Mouse (Mus musculus) heart, embryonic 11.5 days (tissue): ENCODE data around the gene Gm20388. TPM values are rescaled to one million over a fixed set of nuclear protein-coding genes. Genes with fewer than 3 reads are reported as not detected.

Source experiments
- ATAC-seq: fragments of 200-750 bp; cut with Nextera tagmentation; replicated peaks from 2 replicates; pipeline ENCODE4 v1.8.0; 2017; ENCODE audit warnings: moderate library complexity; ENCODE audit not compliant: insufficient number of reproducible peaks, low FRiP score, low TSS enrichment
- H3K27ac ChIP-seq: fragments of 300-500 bp; sonication (generic); 2 replicates; pipeline ENCODE4 v1.5.1; 2014; ENCODE audit warnings: mild to moderate bottlenecking, low read depth, low read length
- H3K27me3 ChIP-seq: fragments of 300-500 bp; sonication (generic); 2 replicates; pipeline ENCODE4 v1.6.1; 2014; ENCODE audit warnings: mild to moderate bottlenecking, low read length, mixed read lengths; ENCODE audit not compliant: control insufficient read depth, insufficient read depth
- H3K36me3 ChIP-seq: fragments of 300-500 bp; sonication (generic); 2 replicates; pipeline ENCODE4 v1.6.1; 2014; ENCODE audit warnings: mild to moderate bottlenecking, low read length, moderate library complexity, mixed read lengths; ENCODE audit not compliant: control insufficient read depth, insufficient read depth
- H3K4me1 ChIP-seq: fragments of 300-500 bp; sonication (generic); 2 replicates; pipeline ENCODE4 v1.6.1; 2014; ENCODE audit warnings: low read length; ENCODE audit not compliant: control insufficient read depth, insufficient read depth
- H3K4me2 ChIP-seq: fragments of 300-500 bp; sonication (generic); 2 replicates; pipeline ENCODE4 v1.6.1; 2014; ENCODE audit warnings: mild to moderate bottlenecking, moderate library complexity
- H3K4me3 ChIP-seq: fragments of 300-500 bp; sonication (generic); 2 replicates; pipeline ENCODE4 v1.5.1; 2014; ENCODE audit warnings: low read depth, low read length
- H3K9ac ChIP-seq: fragments of 300-500 bp; sonication (generic); 2 replicates; pipeline ENCODE4 v1.6.1; 2014; ENCODE audit warnings: mild to moderate bottlenecking, low read depth, low read length, moderate library complexity
- H3K9me3 ChIP-seq: fragments of 300-500 bp; sonication (generic); replicated peaks from 2 replicates; pipeline ENCODE4 v1.6.1; 2016; ENCODE audit warnings: low read length; ENCODE audit not compliant: control insufficient read depth
- WGBS: fragments of 180-500 bp; shearing (Covaris S2); extraction: QIAGEN DNeasy Blood & Tissue Kit; methylation state at CpG from one replicate; pipeline ENCODE4 v1.1.7; 2014; ENCODE audit not compliant: insufficient replicate concordance; 5-methylcytosine and 5-hydroxymethylcytosine counted together
- polyA plus RNA-seq: library from polyadenylated mRNA; unstranded; fragments of >200 nt; fragmentation: Nextera tagmentation; extraction: Ambion mirVana; gene quantifications from 2 replicates; pipeline ENCODE4 v1.2.1, GENCODE M21; 2014

The Gm20388 gene
- polyA plus RNA-seq, 1 experiment from 2014 or later: 6.4 TPM

DNA sequence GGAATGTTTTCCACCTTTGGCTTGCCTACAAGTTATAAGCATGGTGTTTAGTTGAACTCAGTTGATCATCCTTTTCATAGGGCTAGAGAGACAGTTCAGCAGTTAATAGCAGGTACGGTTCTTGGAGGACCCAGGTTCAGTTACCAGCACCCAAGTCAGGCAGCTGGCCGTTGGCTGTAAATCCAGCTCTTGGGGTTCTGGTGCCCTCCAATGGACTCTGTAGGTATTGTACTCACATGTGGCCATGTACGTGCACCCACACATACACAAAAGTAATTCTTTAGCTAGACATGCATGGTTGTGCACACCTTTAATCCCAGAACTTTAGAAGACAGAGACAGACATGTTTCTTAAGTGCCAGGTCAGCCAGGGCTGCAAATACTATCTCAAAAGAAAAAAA lies 2478.7 kb downstream of the Gm20388 start:
- no peak overlapping the region for H3K27ac ChIP-seq
- no peak overlapping the region for H3K4me2 ChIP-seq
- H3K4me3 ChIP-seq: no peak overlapping the region
- no peaks in the 10 kb centered on the region for H3K27me3 ChIP-seq
- H3K9me3 ChIP-seq: no peaks in the 10 kb centered on the region; the same call in 1 of the 2 replicates
- no peak for ATAC-seq
- 94% methylated on average over 3 of the region's 3 CpGs for WGBS
- no peaks in the 10 kb centered on the region for H3K4me1 ChIP-seq
- no peak overlapping the region for H3K9ac ChIP-seq
- peaks cover 43% of the 10 kb centered on the region for H3K36me3 ChIP-seq

DNA sequence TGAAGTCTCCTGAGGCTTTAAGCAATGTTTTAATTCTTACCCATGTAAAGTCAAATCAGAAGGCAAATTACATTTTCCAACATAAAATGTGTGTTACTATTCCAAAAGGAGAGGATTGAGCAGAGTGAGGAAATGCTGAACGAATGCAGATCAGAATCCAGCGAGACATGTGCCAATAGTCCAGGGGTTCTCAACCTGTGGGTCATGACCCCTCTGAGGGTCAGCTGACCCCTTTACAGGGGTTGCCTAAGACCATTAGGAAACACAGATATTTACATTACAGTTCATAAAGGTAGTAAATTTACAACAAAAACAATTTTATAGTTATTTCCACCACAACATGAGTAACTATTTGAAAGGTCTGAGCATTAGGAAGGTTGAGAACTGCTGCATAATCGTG lies 2480.1 kb downstream of the Gm20388 start:
- Histone ChIP-seq H3K4me3 (no peak overlapping the region), H3K4me1 (no peaks in the 10 kb centered on the region), H3K9ac (no peak overlapping the region), H3K27ac (no peak overlapping the region), H3K36me3 (peaks cover 33% of the 10 kb centered on the region), H3K4me2 (no peak overlapping the region), H3K9me3 (no peaks in the 10 kb centered on the region; the same call in 1 of the 2 replicates), H3K27me3 (no peaks in the 10 kb centered on the region)
- 84% methylated on average over 3 of the region's 3 CpGs for WGBS
- no peak for ATAC-seq

DNA sequence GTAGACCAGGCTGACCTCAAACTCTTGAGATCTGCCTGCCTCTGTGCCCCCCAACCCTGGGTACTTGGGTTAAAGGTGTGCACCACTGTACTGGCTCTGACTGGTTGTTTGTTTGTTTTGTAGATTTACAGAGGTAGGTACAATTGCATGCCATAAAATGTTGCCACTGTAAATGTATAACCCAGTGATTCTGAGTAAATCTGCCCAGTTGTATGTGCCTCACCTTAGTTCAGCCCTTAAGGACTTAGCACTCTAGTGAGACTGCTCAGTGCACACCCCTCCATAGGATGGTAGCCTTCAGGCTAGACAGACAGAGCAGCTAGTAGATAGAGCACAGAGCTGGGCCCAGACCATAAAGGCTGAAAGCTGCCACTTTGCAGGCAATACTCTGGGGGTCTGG lies 2483.1 kb downstream of the Gm20388 start:
- Histone ChIP-seq H3K4me3 (no peak overlapping the region), H3K4me2 (no peak overlapping the region), H3K27ac (no peak overlapping the region), H3K9ac (no peak overlapping the region), H3K4me1 (no peaks in the 10 kb centered on the region), H3K36me3 (peaks cover 21% of the 10 kb centered on the region), H3K27me3 (no peaks in the 10 kb centered on the region), H3K9me3 (no peaks in the 10 kb centered on the region; the same call in 1 of the 2 replicates)
- no peak for ATAC-seq

DNA sequence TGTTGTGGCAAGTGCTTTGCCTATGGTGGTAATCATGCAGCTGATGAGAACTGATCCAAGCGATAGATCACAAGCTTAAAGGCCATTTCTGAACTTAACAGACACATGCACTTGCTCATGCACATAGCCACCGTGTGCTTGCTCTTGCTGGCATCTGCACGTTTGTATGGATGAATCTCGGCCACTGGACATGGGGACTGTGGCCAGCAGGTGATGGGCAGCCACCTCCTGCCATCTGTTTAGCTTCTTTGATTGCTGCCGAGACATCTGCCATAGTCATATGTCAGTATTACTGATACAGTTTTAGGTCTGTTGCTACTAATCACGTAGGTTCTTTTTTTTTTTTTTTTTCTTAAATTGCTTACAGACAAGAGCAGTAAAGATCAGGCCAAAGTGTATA lies 2484.7 kb downstream of the Gm20388 start:
- peaks cover 28% of the 10 kb centered on the region for H3K36me3 ChIP-seq
- H3K27me3 ChIP-seq: no peaks in the 10 kb centered on the region
- ATAC-seq: no peak
- no peak overlapping the region for H3K27ac ChIP-seq
- H3K4me3 ChIP-seq: no peak overlapping the region
- H3K9me3 ChIP-seq: no peaks in the 10 kb centered on the region
- no peak overlapping the region for H3K4me2 ChIP-seq
- 88% methylated on average over 6 of the region's 6 CpGs for whole genome bisulfite sequencing
- no peaks in the 10 kb centered on the region for H3K4me1 ChIP-seq
- no peak overlapping the region for H3K9ac ChIP-seq

DNA sequence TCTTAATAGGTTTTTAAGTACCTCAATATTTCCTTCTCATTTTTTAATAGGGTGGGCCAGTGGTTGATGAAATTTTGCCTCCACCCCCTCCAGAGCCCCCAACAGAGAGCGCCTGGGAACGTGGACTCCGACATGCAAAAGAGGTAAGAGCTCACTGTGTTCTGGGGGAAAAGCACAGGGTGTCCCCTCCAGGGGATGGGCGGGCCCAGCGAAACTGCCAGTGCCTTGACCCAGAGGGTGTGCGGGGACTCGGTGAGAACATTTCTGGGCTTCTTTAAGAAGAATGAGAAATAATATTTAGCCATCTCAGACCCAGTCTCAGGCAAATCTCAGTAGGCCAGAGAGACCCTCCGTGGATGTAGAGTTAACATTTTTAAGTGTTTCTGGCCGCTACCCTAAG lies 2487.5 kb downstream of the Gm20388 start:
- ATAC-seq: no peak
- WGBS: 92% methylated on average over 9 of the region's 9 CpGs
- H3K36me3 ChIP-seq: peaks cover 51% of the 10 kb centered on the region
- H3K9me3 ChIP-seq: no peaks in the 10 kb centered on the region
- no peak overlapping the region for H3K4me3 ChIP-seq
- no peaks in the 10 kb centered on the region for H3K4me1 ChIP-seq
- no peaks in the 10 kb centered on the region for H3K27me3 ChIP-seq
- H3K27ac ChIP-seq: no peak overlapping the region
- no peak overlapping the region for H3K4me2 ChIP-seq
- H3K9ac ChIP-seq: no peak overlapping the region

DNA sequence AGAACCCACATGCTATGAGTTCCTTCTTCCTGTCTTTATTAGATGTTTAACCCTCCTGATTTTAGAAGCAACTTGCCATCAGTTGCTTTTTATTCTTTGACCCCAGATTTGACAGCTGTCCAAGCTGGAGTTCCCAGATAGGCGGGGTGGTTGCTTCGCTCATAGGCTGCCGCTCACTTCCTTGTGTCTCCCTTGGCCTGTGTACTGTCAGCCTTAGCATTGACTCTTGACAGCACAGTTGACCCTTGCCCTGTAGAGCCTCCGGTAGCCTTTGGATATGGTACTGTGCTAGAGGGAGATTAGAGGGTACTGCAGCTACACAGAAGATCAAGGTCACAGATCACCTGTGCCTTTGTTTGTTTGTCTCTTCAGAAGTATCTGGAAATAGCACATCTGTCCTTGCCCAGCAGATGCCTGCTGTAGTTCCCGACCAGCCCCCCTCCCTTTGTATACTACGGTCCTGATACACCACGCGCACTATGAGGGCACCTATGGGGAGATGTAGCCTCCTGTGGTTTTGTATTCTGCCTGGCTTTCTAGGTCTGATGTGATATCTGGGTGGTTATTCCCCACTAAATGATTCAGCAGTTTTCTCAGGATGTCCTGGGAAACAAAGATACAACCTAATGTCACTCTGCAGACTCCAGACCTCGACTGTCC lies 2494.6 kb downstream of the Gm20388 start:
- WGBS: 57% methylated on average over 9 of the region's 9 CpGs
- no peak overlapping the region for H3K9ac ChIP-seq
- H3K27me3 ChIP-seq: no peaks in the 10 kb centered on the region
- H3K4me3 ChIP-seq: no peak overlapping the region
- H3K4me1 ChIP-seq: no peaks in the 10 kb centered on the region
- no peak for ATAC-seq
- no peak overlapping the region for H3K4me2 ChIP-seq
- no peaks in the 10 kb centered on the region for H3K9me3 ChIP-seq
- H3K36me3 ChIP-seq: peaks cover 62% of the 10 kb centered on the region
- H3K27ac ChIP-seq: no peak overlapping the region

DNA sequence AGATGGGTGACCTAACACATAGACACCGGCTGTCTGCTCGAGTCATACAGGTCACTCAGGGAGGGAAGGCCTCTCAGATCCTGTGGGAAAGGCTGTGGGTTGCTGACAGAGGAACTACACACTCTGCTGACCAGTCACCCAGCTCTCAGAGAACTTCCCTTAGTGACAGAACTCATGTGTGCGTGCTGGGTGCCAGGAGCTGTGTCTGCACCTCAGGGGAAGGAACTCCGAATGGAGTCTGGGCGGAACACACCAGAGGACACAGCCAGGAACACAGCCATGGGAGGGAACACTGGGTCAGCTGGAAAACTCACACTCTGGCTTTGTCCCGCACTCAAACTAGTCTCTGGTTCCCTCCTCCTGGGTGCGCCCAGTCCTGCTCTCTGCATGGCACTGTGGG lies 2497.0 kb downstream of the Gm20388 start:
- ATAC-seq: no peak
- Histone ChIP-seq H3K4me3 (no peak overlapping the region), H3K9me3 (no peaks in the 10 kb centered on the region), H3K27me3 (no peaks in the 10 kb centered on the region), H3K4me1 (no peaks in the 10 kb centered on the region), H3K4me2 (no peak overlapping the region), H3K36me3 (peaks cover 54% of the 10 kb centered on the region), H3K27ac (no peak overlapping the region), H3K9ac (no peak overlapping the region)
- WGBS: 89% methylated on average over 7 of the region's 7 CpGs

DNA sequence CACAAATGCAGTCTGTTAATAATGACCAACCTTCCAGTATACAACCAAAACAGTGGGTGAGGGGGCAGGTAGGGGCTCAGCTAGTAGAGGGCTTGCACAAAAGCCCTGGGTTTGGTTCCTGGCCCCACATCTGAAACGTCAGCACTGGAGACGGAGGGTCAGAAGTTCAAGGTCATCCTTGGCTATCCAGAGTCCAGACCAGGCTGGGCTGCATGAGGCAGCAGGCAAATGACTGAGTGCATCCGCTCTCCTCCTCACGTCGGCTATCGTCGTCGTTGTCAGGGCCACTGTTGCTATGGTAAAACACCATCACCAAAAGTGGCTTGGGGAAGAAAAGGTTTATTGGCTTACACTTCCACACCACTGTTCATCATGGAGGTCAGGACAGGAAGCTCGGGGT lies 2503.7 kb downstream of the Gm20388 start:
- Histone ChIP-seq H3K27ac (no peak overlapping the region), H3K9ac (no peak overlapping the region), H3K9me3 (no peaks in the 10 kb centered on the region), H3K36me3 (peaks cover 51% of the 10 kb centered on the region), H3K4me1 (no peaks in the 10 kb centered on the region), H3K4me2 (no peak overlapping the region), H3K4me3 (no peak overlapping the region), H3K27me3 (no peaks in the 10 kb centered on the region)
- WGBS: 87% methylated on average over 9 of the region's 9 CpGs
- ATAC-seq: no peak

DNA sequence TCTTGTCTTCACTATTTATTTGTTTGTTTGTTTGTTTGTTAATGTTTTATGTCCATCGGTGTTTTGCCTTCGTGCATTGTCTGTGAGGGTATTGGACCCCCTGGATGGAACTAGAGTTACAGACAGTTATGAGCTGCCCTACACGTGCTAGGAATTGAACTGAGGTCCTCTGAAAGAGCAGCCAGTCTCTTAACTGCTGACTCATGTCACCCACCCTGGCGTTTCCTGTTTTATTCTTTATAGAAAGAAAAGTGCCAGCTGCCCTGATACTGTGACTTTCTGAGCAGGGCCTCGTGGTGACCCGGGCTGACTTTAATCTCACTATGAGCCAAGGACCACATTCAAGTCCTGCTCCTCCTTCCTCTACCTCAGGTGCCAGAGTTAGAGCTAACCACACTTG lies 2504.9 kb downstream of the Gm20388 start:
- no peaks in the 10 kb centered on the region for H3K4me1 ChIP-seq
- H3K4me3 ChIP-seq: no peak overlapping the region
- 87% methylated on average over 6 of the region's 6 CpGs for WGBS
- no peak for ATAC-seq
- H3K9ac ChIP-seq: no peak overlapping the region
- H3K27ac ChIP-seq: no peak overlapping the region
- H3K36me3 ChIP-seq: peaks cover 43% of the 10 kb centered on the region
- no peaks in the 10 kb centered on the region for H3K27me3 ChIP-seq
- H3K4me2 ChIP-seq: no peak overlapping the region
- no peaks in the 10 kb centered on the region for H3K9me3 ChIP-seq
